Mouse (Mus musculus): ENCODE data around the gene Inip.

GRCm38 (mm10) chr4:59825634-59826033 lies 24.2 kb upstream of the Inip start:
- TF ChIP-seq CTCF (IDR thresholded peaks at IDR 0.05; ENCODE audit: extremely low read depth, insufficient read length, insufficient replicate concordance, low read depth, low read length), result no peak
- no peak for TF ChIP-seq POLR2A (IDR thresholded peaks at IDR 0.05; ENCODE audit: low read depth, low read length)

Data from small intestine, adult 2 months (tissue).